Mouse (Mus musculus) intestine, embryonic 15.5 days (tissue): Measurements from ENCODE around the gene Tenm4. TPM values are rescaled to one million over a fixed set of nuclear protein-coding genes. Genes with fewer than 3 reads are reported as not detected.
A peak's percentile ranks its signal among the peaks of the same experiment; 100 is the strongest.

ENCODE experiments used
- ATAC-seq: fragments of 200-750 bp; cut with Nextera tagmentation; 2 replicates; pipeline ENCODE4 v1.8.0; 2017; ENCODE audit warnings: moderate TSS enrichment, moderate library complexity
- H3K27ac ChIP-seq: fragments of 300-500 bp; sonication (generic); 2 replicates; pipeline ENCODE4 v1.5.1; 2015; ENCODE audit warnings: mild to moderate bottlenecking, inconsistent platforms
- H3K27me3 ChIP-seq: fragments of 300-500 bp; sonication (generic); replicated peaks from 2 replicates; pipeline ENCODE4 v1.6.1; 2015; ENCODE audit warnings: inconsistent platforms
- H3K36me3 ChIP-seq: fragments of 300-500 bp; sonication (generic); 2 replicates; pipeline ENCODE4 v1.6.1; 2015; ENCODE audit warnings: inconsistent platforms
- H3K4me1 ChIP-seq: fragments of 300-500 bp; sonication (generic); replicated peaks from 2 replicates; pipeline ENCODE4 v1.6.1; 2015; ENCODE audit warnings: inconsistent platforms
- H3K4me2 ChIP-seq: fragments of 300-500 bp; sonication (generic); replicated peaks from 2 replicates; pipeline ENCODE4 v1.6.1; 2015; ENCODE audit warnings: mild to moderate bottlenecking, inconsistent platforms
- H3K4me3 ChIP-seq: fragments of 300-500 bp; sonication (generic); replicated peaks from 2 replicates; pipeline ENCODE4 v1.5.1; 2015; ENCODE audit warnings: inconsistent platforms
- H3K9ac ChIP-seq: fragments of 300-500 bp; sonication (generic); 2 replicates; pipeline ENCODE4 v1.6.1; 2015; ENCODE audit warnings: inconsistent platforms
- H3K9me3 ChIP-seq: fragments of 300-500 bp; sonication (generic); 2 replicates; pipeline ENCODE4 v1.6.1; 2016; ENCODE audit warnings: inconsistent platforms
- WGBS: fragments of 180-500 bp; shearing (Covaris S2); methylation state at CpG from one replicate; pipeline ENCODE4 v1.1.7; 2015; 5-methylcytosine and 5-hydroxymethylcytosine counted together
- polyA plus RNA-seq: library from polyadenylated mRNA; unstranded; fragments of >200 nt; fragmentation: Nextera tagmentation; extraction: Ambion mirVana; gene quantifications from 2 replicates; pipeline ENCODE4 v1.2.1, GENCODE M21; 2015

Gene Tenm4
- polyA plus RNA-seq, 1 experiment from 2014 or later: 22.0 TPM

- Histone ChIP-seq H3K4me2 (no peak overlapping the region), H3K4me3 (no peak overlapping the region), H3K36me3 (no peaks in the 10 kb centered on the region), H3K9ac (no peak overlapping the region), H3K27ac (no peak overlapping the region), H3K9me3 (no peaks in the 10 kb centered on the region), H3K4me1 (peaks cover 7% of the 10 kb centered on the region; the same call in 1 of the 2 replicates), H3K27me3 (no peaks in the 10 kb centered on the region)
- no peak for ATAC-seq
- 86% methylated on average over 5 of the region's 5 CpGs for WGBS
Observed at GRCm38 (mm10) chr7:96855867-96856406, 684.9 kb downstream of the Tenm4 start.

- H3K9ac ChIP-seq: no peak overlapping the region
- H3K36me3 ChIP-seq: no peaks in the 10 kb centered on the region
- H3K4me3 ChIP-seq: no peak overlapping the region
- no peak for ATAC-seq
- H3K27me3 ChIP-seq: no peaks in the 10 kb centered on the region
- H3K4me2 ChIP-seq: no peak overlapping the region
- H3K27ac ChIP-seq: no peak overlapping the region
- H3K9me3 ChIP-seq: no peaks in the 10 kb centered on the region
- WGBS: 65% methylated on average over 4 of the region's 4 CpGs
- H3K4me1 ChIP-seq: peaks cover 7% of the 10 kb centered on the region; the same call in 1 of the 2 replicates
Observed at GRCm38 (mm10) chr7:96856518-96856917, 685.5 kb downstream of the Tenm4 start.

GRCm38 (mm10) chr7:96859077-96859476 lies 688.0 kb downstream of the Tenm4 start:
- H3K9me3 ChIP-seq: no peaks in the 10 kb centered on the region
- H3K4me1 ChIP-seq: peaks cover 7% of the 10 kb centered on the region; the same call in 1 of the 2 replicates
- H3K4me3 ChIP-seq: no peak overlapping the region
- no peak for ATAC-seq
- H3K9ac ChIP-seq: no peak overlapping the region
- H3K27me3 ChIP-seq: no peaks in the 10 kb centered on the region
- 78% methylated on average over 2 of the region's 2 CpGs for WGBS
- H3K4me2 ChIP-seq: no peak overlapping the region
- no peak overlapping the region for H3K27ac ChIP-seq
- H3K36me3 ChIP-seq: no peaks in the 10 kb centered on the region

GRCm38 (mm10) chr7:96859684-96860083 lies 688.6 kb downstream of the Tenm4 start:
- H3K4me2 ChIP-seq: no peak overlapping the region
- no peak overlapping the region for H3K27ac ChIP-seq
- ATAC-seq: no peak
- WGBS: 78% methylated on average over 5 of the region's 5 CpGs
- no peak overlapping the region for H3K9ac ChIP-seq
- no peak overlapping the region for H3K4me3 ChIP-seq
- no peaks in the 10 kb centered on the region for H3K36me3 ChIP-seq
- H3K27me3 ChIP-seq: no peaks in the 10 kb centered on the region
- peaks cover 7% of the 10 kb centered on the region; the same call in 1 of the 2 replicates for H3K4me1 ChIP-seq
- no peaks in the 10 kb centered on the region for H3K9me3 ChIP-seq

GRCm38 (mm10) chr7:96860650-96861049 lies 689.6 kb downstream of the Tenm4 start:
- H3K36me3 ChIP-seq: no peaks in the 10 kb centered on the region
- WGBS: 40% methylated on average over 4 of the region's 4 CpGs
- no peaks in the 10 kb centered on the region for H3K9me3 ChIP-seq
- H3K4me3 ChIP-seq: no peak overlapping the region
- peak overlapping the region; percentile 51; the same call in 1 of the 2 replicates for H3K27ac ChIP-seq
- no peaks in the 10 kb centered on the region for H3K27me3 ChIP-seq
- H3K9ac ChIP-seq: no peak overlapping the region
- peaks cover 7% of the 10 kb centered on the region; the same call in 1 of the 2 replicates for H3K4me1 ChIP-seq
- ATAC-seq: peak; percentile 36; the same call in 1 of the 2 replicates
- no peak overlapping the region for H3K4me2 ChIP-seq

GRCm38 (mm10) chr7:96864894-96865722 lies 694.1 kb downstream of the Tenm4 start:
- H3K4me2 ChIP-seq: no peak overlapping the region
- H3K9me3 ChIP-seq: no peaks in the 10 kb centered on the region
- ATAC-seq: no peak
- H3K4me1 ChIP-seq: peaks cover 6% of the 10 kb centered on the region; the same call in 1 of the 2 replicates
- no peaks in the 10 kb centered on the region for H3K27me3 ChIP-seq
- no peak overlapping the region for H3K4me3 ChIP-seq
- H3K27ac ChIP-seq: no peak overlapping the region
- no peak overlapping the region for H3K9ac ChIP-seq
- no peaks in the 10 kb centered on the region for H3K36me3 ChIP-seq
- 60% methylated on average over 7 of the region's 7 CpGs for WGBS

- ATAC-seq: no peak
Observed at GRCm38 (mm10) chr7:96869079-96869810, 698.2 kb downstream of the Tenm4 start.

GRCm38 (mm10) chr7:96870473-96870872 lies 699.4 kb downstream of the Tenm4 start:
- Histone ChIP-seq H3K4me3 (no peak overlapping the region), H3K27ac (no peak overlapping the region), H3K27me3 (no peaks in the 10 kb centered on the region), H3K36me3 (0 out of 2 replicates have a peak, but pooled peaks cover 6% of the 10 kb centered on the region), H3K9me3 (no peaks in the 10 kb centered on the region), H3K9ac (no peak overlapping the region), H3K4me1 (no peaks in the 10 kb centered on the region), H3K4me2 (no peak overlapping the region)
- no peak for ATAC-seq
- 59% methylated on average over 8 of the region's 8 CpGs for WGBS

More at GRCm38 (mm10) chr7:96869079-96869810, 698.2 kb downstream of the Tenm4 start:
- Histone ChIP-seq H3K27me3 (no peaks in the 10 kb centered on the region), H3K9me3 (no peaks in the 10 kb centered on the region), H3K36me3 (0 out of 2 replicates have a peak, but pooled peaks cover 6% of the 10 kb centered on the region), H3K4me3 (no peak overlapping the region), H3K4me1 (no peaks in the 10 kb centered on the region), H3K4me2 (no peak overlapping the region), H3K27ac (no peak overlapping the region), H3K9ac (no peak overlapping the region)
- 76% methylated on average over 16 of the region's 16 CpGs for WGBS

- Histone ChIP-seq H3K4me2 (no peak overlapping the region), H3K4me3 (no peak overlapping the region), H3K27me3 (no peaks in the 10 kb centered on the region), H3K9me3 (no peaks in the 10 kb centered on the region), H3K9ac (no peak overlapping the region), H3K4me1 (no peaks in the 10 kb centered on the region), H3K27ac (no peak overlapping the region), H3K36me3 (0 out of 2 replicates have a peak, but pooled peaks cover 6% of the 10 kb centered on the region)
- WGBS: 79% methylated on average over 4 of the region's 4 CpGs
- ATAC-seq: no peak
Observed at GRCm38 (mm10) chr7:96871031-96871430, 700.0 kb downstream of the Tenm4 start.

- Histone ChIP-seq H3K4me3 (no peak overlapping the region), H3K9me3 (no peaks in the 10 kb centered on the region), H3K36me3 (peaks cover 3% of the 10 kb centered on the region; the same call in 1 of the 2 replicates), H3K9ac (no peak overlapping the region), H3K4me2 (no peak overlapping the region), H3K27me3 (no peaks in the 10 kb centered on the region), H3K27ac (no peak overlapping the region), H3K4me1 (no peaks in the 10 kb centered on the region)
- 70% methylated on average over 7 of the region's 7 CpGs for WGBS
- ATAC-seq: no peak
Observed at GRCm38 (mm10) chr7:96878511-96879276, 707.6 kb downstream of the Tenm4 start.

- WGBS: 92% methylated on average over 6 of the region's 6 CpGs
- Histone ChIP-seq H3K4me2 (no peak overlapping the region), H3K9ac (no peak overlapping the region), H3K9me3 (no peaks in the 10 kb centered on the region), H3K27ac (no peak overlapping the region), H3K36me3 (no peaks in the 10 kb centered on the region; the same call in 1 of the 2 replicates), H3K4me3 (no peak overlapping the region), H3K27me3 (no peaks in the 10 kb centered on the region), H3K4me1 (no peaks in the 10 kb centered on the region)
- no peak for ATAC-seq
Observed at GRCm38 (mm10) chr7:96879593-96879992, 708.5 kb downstream of the Tenm4 start.
